Mouse (Mus musculus) E14TG2a.4 (cell line): ENCODE measurements around the gene Fbxw9.

Experiments
- H3K27me3 ChIP-seq: 2 replicates; pipeline ENCODE4 v1.6.1; 2014; ENCODE audit warnings: low read length, control low read depth; ENCODE audit not compliant: insufficient read depth
- H3K36me3 ChIP-seq: 2 replicates; pipeline ENCODE4 v1.6.1; 2014; ENCODE audit warnings: low read length, control low read depth; ENCODE audit not compliant: insufficient read depth
- H3K4me1 ChIP-seq: replicated peaks from 2 replicates; pipeline ENCODE4 v1.6.1; 2014; ENCODE audit warnings: low read depth, low read length, control low read depth
- H3K4me3 ChIP-seq: replicated peaks from 2 replicates; pipeline ENCODE4 v1.5.1; 2014; ENCODE audit warnings: mild to moderate bottlenecking, low read length
- H3K9me3 ChIP-seq: 2 replicates; pipeline ENCODE4 v1.6.1; 2014; ENCODE audit warnings: low read length, control low read depth
- CTCF ChIP-seq: conservative IDR thresholded peaks from 2 replicates; pipeline ENCODE4 v1.5.1; 2014; ENCODE audit warnings: low read length
- NANOG ChIP-seq: IDR thresholded peaks from 2 replicates; pipeline ENCODE4 v1.6.1; 2014; ENCODE audit warnings: borderline replicate concordance, low read length, mixed read lengths
- POU5F1 ChIP-seq: IDR thresholded peaks from 2 replicates; pipeline ENCODE4 v1.6.1; 2014; ENCODE audit warnings: low read length, borderline replicate concordance

Fbxw9 gene

GRCm38 (mm10) chr8:85113241-85113640 is 53.4 kb downstream of the Fbxw9 start:
- peaks cover 30% of the 10 kb centered on the region for H3K9me3 ChIP-seq
- no peak overlapping the region for H3K4me3 ChIP-seq
- no peaks in the 10 kb centered on the region for H3K27me3 ChIP-seq
- peaks cover 5% of the 10 kb centered on the region for H3K4me1 ChIP-seq
- TF ChIP-seq POU5F1 (no peak), NANOG (no peak), CTCF (no peak)
- H3K36me3 ChIP-seq, result peaks cover 21% of the 10 kb centered on the region

GRCm38 (mm10) chr8:85115501-85115900 is 55.6 kb downstream of the Fbxw9 start:
- no peak for TF ChIP-seq POU5F1
- TF ChIP-seq NANOG, result no peak
- no peak for TF ChIP-seq CTCF
- no peaks in the 10 kb centered on the region for H3K27me3 ChIP-seq
- H3K4me3 ChIP-seq, result no peak overlapping the region
- peaks cover 10% of the 10 kb centered on the region for H3K9me3 ChIP-seq
- H3K36me3 ChIP-seq, result peaks cover 8% of the 10 kb centered on the region
- H3K4me1 ChIP-seq, result peaks cover 15% of the 10 kb centered on the region
